Comparison of ENCODE assay signal across 10 mouse cellular contexts in the genomic region with DNA sequence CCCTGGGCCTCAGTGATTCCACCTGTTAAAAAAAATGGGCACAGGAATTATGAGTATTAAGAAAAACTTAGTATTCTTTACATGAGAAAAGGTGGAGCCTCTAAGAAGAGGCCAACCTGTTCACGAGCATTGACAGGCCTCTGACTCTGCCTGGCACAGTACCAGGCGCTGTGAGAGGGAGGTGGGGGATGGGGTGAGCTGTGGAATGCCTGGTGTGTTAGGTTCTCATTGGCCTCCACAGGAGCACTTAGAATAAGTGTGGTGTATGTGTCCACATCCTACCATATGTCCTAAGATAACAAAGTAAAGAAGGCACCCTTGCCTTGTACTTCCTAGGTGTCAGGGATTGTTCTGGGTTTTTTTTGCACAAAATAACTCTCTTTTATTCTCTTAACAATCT.
DNase-seq lines count a peak whose midpoint lies in the region; ATAC-seq lines count a peak whose summit lies in the region.
"Had no signal": no experiment of that assay in that cellular context is flagged by ENCODE, and none has a peak within 500 bp of the region (broad histone marks: within the 10 kb centered on the region; RNA-seq: fewer than 3 reads in every experiment).

No protein-coding gene starts in this region.

- peak overlapping the region; percentile 52; the same call in 1 of the 2 replicates for H3K9ac ChIP-seq in hindbrain, embryonic 14.5 days
- no peak overlapping the region for H3K9ac ChIP-seq in hindbrain, embryonic 12.5 days
- no peak overlapping the region for H3K9ac ChIP-seq in hindbrain, embryonic 16.5 days (ENCODE audit: low read depth, low read length)
- H3K9ac ChIP-seq: lung, embryonic 14.5 days had no signal

- H3K9me3 ChIP-seq in hindbrain, embryonic 14.5 days (ENCODE audit: control insufficient read depth, low read length), result no peaks in the 10 kb centered on the region
- no peaks in the 10 kb centered on the region for H3K9me3 ChIP-seq in hindbrain, embryonic 12.5 days (replicated peaks)
- no peaks in the 10 kb centered on the region for H3K9me3 ChIP-seq in hindbrain, embryonic 16.5 days (ENCODE audit: control insufficient read depth, low read length)

- H3K4me2 ChIP-seq in hindbrain, embryonic 14.5 days (replicated peaks), result peak overlapping the region; percentile 97
- no peak overlapping the region for H3K4me2 ChIP-seq in hindbrain, embryonic 12.5 days (replicated peaks)
- peak overlapping the region; percentile 86 for H3K4me2 ChIP-seq in hindbrain, embryonic 16.5 days (ENCODE audit: low read length)

- peaks cover 32% of the 10 kb centered on the region for H3K4me1 ChIP-seq in hindbrain, embryonic 14.5 days (replicated peaks; ENCODE audit: control insufficient read depth, insufficient read depth, low read length)
- H3K4me1 ChIP-seq in hindbrain, embryonic 12.5 days, result peaks cover 45% of the 10 kb centered on the region
- peaks cover 47% of the 10 kb centered on the region for H3K4me1 ChIP-seq in hindbrain, embryonic 16.5 days (ENCODE audit: control insufficient read depth, insufficient read depth, low read depth, low read length)

- H3K36me3 ChIP-seq in hindbrain, embryonic 14.5 days (replicated peaks; ENCODE audit: control insufficient read depth, insufficient read depth), result no peaks in the 10 kb centered on the region
- no peaks in the 10 kb centered on the region for H3K36me3 ChIP-seq in hindbrain, embryonic 12.5 days
- no peaks in the 10 kb centered on the region for H3K36me3 ChIP-seq in hindbrain, embryonic 16.5 days (ENCODE audit: control insufficient read depth, insufficient read depth, low read length)

- ATAC-seq in cerebellum, adult (ENCODE audit: insufficient number of reproducible peaks, low FRiP score, low TSS enrichment), result no peak
- ATAC-seq in hindbrain, embryonic 14.5 days (ENCODE audit: low FRiP score), result no peak
- ATAC-seq in hindbrain, embryonic 12.5 days (ENCODE audit: low FRiP score), result no peak
- ATAC-seq in hindbrain, embryonic 16.5 days, result no peak

- H3K27ac ChIP-seq in hindbrain, embryonic 14.5 days, result no peak overlapping the region
- H3K27ac ChIP-seq in hindbrain, embryonic 12.5 days, result no peak overlapping the region
- no peak overlapping the region for H3K27ac ChIP-seq in hindbrain, embryonic 16.5 days (ENCODE audit: low read depth, low read length)

- DNase-seq in cerebellum, adult 18-20 months, result peak; percentile 33 to 51
- DNase-seq in hindbrain, embryonic 14.5 days (ENCODE audit: low spot score), result no peak
- DNase-seq in 3134 (ENCODE audit: extremely low read depth, insufficient read length, low spot score), result peak; percentile 45
- DNase-seq in frontal cortex, postnatal 14 days (ENCODE audit: low spot score in 2 of 2), result no peak
- DNase-seq in gastrocnemius, adult 8-10 months (ENCODE audit: low spot score in 2 of 2), result no peak

- no peaks in the 10 kb centered on the region; the same call in 1 of the 2 replicates for H3K27me3 ChIP-seq in hindbrain, embryonic 14.5 days (ENCODE audit: control insufficient read depth, insufficient read depth, low read length)
- peaks cover 28% of the 10 kb centered on the region for H3K27me3 ChIP-seq in hindbrain, embryonic 12.5 days
- H3K27me3 ChIP-seq in hindbrain, embryonic 16.5 days (replicated peaks; ENCODE audit: control insufficient read depth, insufficient read depth, low read length), result no peaks in the 10 kb centered on the region

- 69% methylated on average over 2 of the region's 2 CpGs for WGBS in hindbrain, embryonic 14.5 days
- 89% methylated on average over 2 of the region's 2 CpGs for WGBS in hindbrain, embryonic 12.5 days
- 61% methylated on average over 2 of the region's 2 CpGs for WGBS in hindbrain, embryonic 16.5 days

- H3K4me3 ChIP-seq in hindbrain, embryonic 14.5 days (replicated peaks; ENCODE audit: low read length), result no peak overlapping the region
- no peak overlapping the region for H3K4me3 ChIP-seq in hindbrain, embryonic 12.5 days
- H3K4me3 ChIP-seq in hindbrain, embryonic 16.5 days (ENCODE audit: low read length), result peak overlapping the region; percentile 66
- H3K4me3 ChIP-seq: erythroblast, embryonic 14.5 days had no signal

Comparison
In these comparisons a context has a peak if more than half of its experiments do, and no peak if none do; other contexts are left out.
1. DNase-seq: peak in cerebellum, adult 18-20 months (2 of 2) and 3134 (single experiment); none in hindbrain, embryonic 14.5 days (single experiment), frontal cortex, postnatal 14 days (0 of 2) and gastrocnemius, adult 8-10 months (0 of 2).